Mouse (Mus musculus) spleen, adult 2 months (tissue): Measurements from ENCODE around the gene Muc3. TPM values are rescaled to one million over a fixed set of nuclear protein-coding genes. Genes with fewer than 3 reads are reported as not detected.
A peak's percentile ranks its signal among the peaks of the same experiment; 100 is the strongest.

Experiments used
- DNase-seq, 2 experiments: peaks; one replicate each; pipeline versions ENCODE4 v3.0.0 to v3.0.0-alpha.2; 2012 to 2021; ENCODE audit warnings: low spot score in 2 of 2, low read depth in 1 of 2
- H3K27ac ChIP-seq: fragments of 200-500 bp; 2 replicates; pipeline ENCODE4 v1.5.1; 2012; ENCODE audit warnings: low read length, inconsistent platforms; ENCODE audit not compliant: insufficient read depth
- H3K27me3 ChIP-seq: fragments of 200-500 bp; 2 replicates; pipeline ENCODE4 v1.6.1; 2012; ENCODE audit warnings: mild to moderate bottlenecking, moderate library complexity, low read length, inconsistent platforms; ENCODE audit not compliant: control insufficient read depth, insufficient read depth
- H3K36me3 ChIP-seq: fragments of 200-500 bp; 2 replicates; pipeline ENCODE4 v1.6.1; 2012; ENCODE audit warnings: mild to moderate bottlenecking, low read length, inconsistent platforms; ENCODE audit not compliant: control insufficient read depth, insufficient read depth
- H3K4me1 ChIP-seq: fragments of 200-500 bp; 2 replicates; pipeline ENCODE4 v1.6.1; 2011; ENCODE audit warnings: inconsistent platforms; ENCODE audit not compliant: control insufficient read depth, insufficient read depth, insufficient read length
- H3K4me3 ChIP-seq: fragments of 200-500 bp; 2 replicates; pipeline ENCODE4 v1.5.1; 2011; ENCODE audit warnings: mild to moderate bottlenecking, inconsistent platforms; ENCODE audit not compliant: insufficient read depth, insufficient read length; ENCODE audit errors: extremely low read depth
- CTCF ChIP-seq: fragments of 200-500 bp; IDR thresholded peaks from 2 replicates; pipeline ENCODE4 v1.5.1; 2011; ENCODE audit warnings: mild to moderate bottlenecking, inconsistent platforms; ENCODE audit not compliant: insufficient read depth, insufficient read length, insufficient replicate concordance; ENCODE audit errors: extremely low read depth
- POLR2A ChIP-seq: fragments of 200-500 bp; IDR thresholded peaks from 2 replicates; pipeline ENCODE4 v1.6.1; 2011; ENCODE audit warnings: low read depth, low read length, inconsistent platforms
- WGBS: fragments of 180-500 bp; shearing (Covaris S2); methylation state at CpG from one replicate; pipeline ENCODE4 v1.1.7; 2018; 5-methylcytosine and 5-hydroxymethylcytosine counted together
- polyA plus RNA-seq: library from polyadenylated mRNA; depleted of rRNA; stranded (reverse); fragments of >200 nt; gene quantifications from 2 replicates; pipeline ENCODE4 v1.2.3, GENCODE M21; 2012

Muc3 gene
- polyA plus RNA-seq, 1 experiment: not detected

- no peaks in the 10 kb centered on the region for H3K4me1 ChIP-seq
- WGBS: 7% methylated on average over 11 of the region's 11 CpGs
- H3K36me3 ChIP-seq: no peaks in the 10 kb centered on the region
- no peak overlapping the region for H3K27ac ChIP-seq
- TF ChIP-seq CTCF: peak; percentile 95
- TF ChIP-seq POLR2A: no peak
- H3K27me3 ChIP-seq: no peaks in the 10 kb centered on the region
- no peak overlapping the region for H3K4me3 ChIP-seq
- DNase-seq: peak; percentile 47 to 57
Measured at GRCm38 (mm10) chr5:137159461-137159860, 10.3 kb upstream of the Muc3 start.

- TF ChIP-seq POLR2A: no peak
- TF ChIP-seq CTCF: no peak
- Histone ChIP-seq H3K4me1 (no peaks in the 10 kb centered on the region), H3K36me3 (no peaks in the 10 kb centered on the region), H3K27ac (no peak overlapping the region), H3K27me3 (no peaks in the 10 kb centered on the region), H3K4me3 (no peak overlapping the region)
- DNase-seq: no peak
- WGBS: 90% methylated on average over 5 of the region's 5 CpGs
Measured at GRCm38 (mm10) chr5:137153289-137153688, 4.2 kb upstream of the Muc3 start.

GRCm38 (mm10) chr5:137152623-137153022, 3.5 kb upstream of the Muc3 start:
- peak in 1 of 2 experiments; percentile 46 for DNase-seq
- TF ChIP-seq POLR2A: no peak
- TF ChIP-seq CTCF: no peak
- Histone ChIP-seq H3K4me1 (no peaks in the 10 kb centered on the region), H3K27ac (no peak overlapping the region), H3K36me3 (no peaks in the 10 kb centered on the region), H3K4me3 (no peak overlapping the region), H3K27me3 (no peaks in the 10 kb centered on the region)
- 57% methylated on average over 2 of the region's 2 CpGs for WGBS

- WGBS: 30% methylated on average over 3 of the region's 3 CpGs
- no peaks in the 10 kb centered on the region for H3K27me3 ChIP-seq
- H3K27ac ChIP-seq: no peak overlapping the region
- no peak for DNase-seq
- no peak overlapping the region for H3K4me3 ChIP-seq
- TF ChIP-seq CTCF (no peak), POLR2A (no peak)
- no peaks in the 10 kb centered on the region for H3K4me1 ChIP-seq
- no peaks in the 10 kb centered on the region for H3K36me3 ChIP-seq
Measured at GRCm38 (mm10) chr5:137140836-137141235, 8.3 kb downstream of the Muc3 start.

- Histone ChIP-seq H3K4me1 (no peaks in the 10 kb centered on the region), H3K27ac (no peak overlapping the region), H3K4me3 (no peak overlapping the region), H3K36me3 (no peaks in the 10 kb centered on the region), H3K27me3 (no peaks in the 10 kb centered on the region)
- TF ChIP-seq CTCF (no peak), POLR2A (no peak)
- 81% methylated on average over 10 of the region's 10 CpGs for WGBS
- DNase-seq: no peak
Measured at GRCm38 (mm10) chr5:137138977-137139376, 10.1 kb downstream of the Muc3 start.

GRCm38 (mm10) chr5:137134959-137135358, 14.2 kb downstream of the Muc3 start:
- TF ChIP-seq CTCF (no peak), POLR2A (no peak)
- H3K4me3 ChIP-seq: no peak overlapping the region
- no peak overlapping the region for H3K27ac ChIP-seq
- H3K4me1 ChIP-seq: no peaks in the 10 kb centered on the region
- no peak for DNase-seq
- no peaks in the 10 kb centered on the region for H3K36me3 ChIP-seq
- H3K27me3 ChIP-seq: no peaks in the 10 kb centered on the region
- WGBS: 39% methylated on average over 11 of the region's 11 CpGs

- peak; percentile 80; the same call in 1 of the 2 replicates for TF ChIP-seq CTCF
- no peak for TF ChIP-seq POLR2A
- H3K4me3 ChIP-seq: no peak overlapping the region
- H3K27ac ChIP-seq: no peak overlapping the region
- 2% methylated on average over 3 of the region's 3 CpGs for WGBS
- H3K27me3 ChIP-seq: no peaks in the 10 kb centered on the region; the same call in 1 of the 2 replicates
- H3K36me3 ChIP-seq: no peaks in the 10 kb centered on the region
- peak in 1 of 2 experiments; percentile 50 for DNase-seq
- H3K4me1 ChIP-seq: no peaks in the 10 kb centered on the region
Measured at GRCm38 (mm10) chr5:137131490-137131889, 17.6 kb downstream of the Muc3 start.

- Histone ChIP-seq H3K4me1 (no peaks in the 10 kb centered on the region), H3K27ac (no peak overlapping the region), H3K27me3 (no peaks in the 10 kb centered on the region; the same call in 1 of the 2 replicates), H3K4me3 (no peak overlapping the region), H3K36me3 (no peaks in the 10 kb centered on the region)
- TF ChIP-seq CTCF: no peak
- no peak for TF ChIP-seq POLR2A
- WGBS: 49% methylated on average over 5 of the region's 5 CpGs
- DNase-seq: no peak
Measured at GRCm38 (mm10) chr5:137129281-137129680, 19.8 kb downstream of the Muc3 start.
